ENCODE assay signal across 12 mouse cellular contexts in genomic region chr14:62166006-62166405, GRCm38 (mm10).
DNase-seq lines count a peak whose midpoint lies in the region.
"Had no signal": no experiment of that assay in that cellular context is flagged by ENCODE, and none has a peak within 500 bp of the region (broad histone marks: within the 10 kb centered on the region; RNA-seq: fewer than 3 reads in every experiment).

No protein-coding gene starts in this region.

- peak; percentile 33 to 53 for DNase-seq in frontal cortex, adult 2 months (ENCODE audit: extremely low spot score in 1 of 2, low spot score in 1 of 2)
- no peak for DNase-seq in frontal cortex, postnatal 10 days (ENCODE audit: low spot score in 2 of 2)
- DNase-seq in left cerebral cortex, adult 9 months (ENCODE audit: low spot score in 2 of 2) = peak; percentile 31 to 39
- no peak for DNase-seq in left cerebral cortex, postnatal 4 days
- peak; percentile 73 for DNase-seq in brain, adult 2 months (ENCODE audit: low read depth, low spot score)
- peak; percentile 29 to 90 for DNase-seq in left cerebral cortex, postnatal 25 days (ENCODE audit: low spot score in 2 of 2)
- no peak for DNase-seq in cerebellum, adult 9-10 months
- DNase-seq: adrenal gland, postnatal 14 days; cerebellum, adult 2 months; cerebellum, postnatal 14 days; gastrocnemius, postnatal 14 days; heart, postnatal 36 days had no signal

- intact Hi-C loops in left cerebral cortex, postnatal 4 days (cut with DNase I) = no loop called here
- intact Hi-C loops in left cerebral cortex, postnatal 25 days (cut with DNase I) = loop anchor here (1.0 kb wide), 1 partner anchor 22 kb away; no protein-coding TSS in a partner anchor

Comparison
In these comparisons a context has a peak if more than half of its experiments do, and no peak if none do; other contexts are left out.
1. DNase-seq: peak in frontal cortex, adult 2 months (2 of 2), left cerebral cortex, adult 9 months (2 of 2), brain, adult 2 months (single experiment) and left cerebral cortex, postnatal 25 days (2 of 2); none in frontal cortex, postnatal 10 days (0 of 2), left cerebral cortex, postnatal 4 days (single experiment) and cerebellum, adult 9-10 months (single experiment).